Mouse (Mus musculus) kidney, adult 2 months (tissue): ENCODE data around the gene Trmt44.

Experiments used
- CTCF ChIP-seq: fragments of 200-500 bp; conservative IDR thresholded peaks from 2 replicates; pipeline ENCODE4 v1.5.1; 2011; ENCODE audit warnings: low read depth, mild to moderate bottlenecking, control low read depth, low read length, moderate library complexity, mixed read lengths; ENCODE audit not compliant: insufficient read depth, insufficient read length
- POLR2A ChIP-seq: fragments of 200-500 bp; IDR thresholded peaks from one replicate; pipeline ENCODE4 v1.6.1; 2011; ENCODE audit warnings: low read depth, low read length, control low read depth

DNA sequence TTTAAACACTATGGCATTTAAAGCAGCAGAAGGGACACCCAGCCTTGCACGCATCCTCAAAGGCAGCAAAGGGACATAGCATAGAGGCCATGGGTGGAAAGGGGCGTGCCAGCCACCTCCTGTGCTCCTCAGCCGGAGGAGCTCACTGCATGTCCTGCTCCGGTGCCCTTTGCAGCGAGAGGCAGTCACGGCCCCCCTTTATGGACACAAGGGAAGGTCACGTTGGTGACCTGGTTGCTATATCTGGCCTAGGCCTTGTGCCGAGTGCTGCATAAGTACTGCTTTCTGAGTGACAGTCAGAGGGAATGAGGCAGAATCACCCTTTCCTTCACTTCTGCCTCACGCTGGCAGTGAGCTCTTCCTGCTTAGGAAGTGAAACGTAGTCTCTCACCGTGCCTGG is 25.4 kb upstream of the Trmt44 start:
- TF ChIP-seq POLR2A (no peak), CTCF (no peak)
